ENCODE assay signal across 9 mouse cellular contexts in the genomic region with DNA sequence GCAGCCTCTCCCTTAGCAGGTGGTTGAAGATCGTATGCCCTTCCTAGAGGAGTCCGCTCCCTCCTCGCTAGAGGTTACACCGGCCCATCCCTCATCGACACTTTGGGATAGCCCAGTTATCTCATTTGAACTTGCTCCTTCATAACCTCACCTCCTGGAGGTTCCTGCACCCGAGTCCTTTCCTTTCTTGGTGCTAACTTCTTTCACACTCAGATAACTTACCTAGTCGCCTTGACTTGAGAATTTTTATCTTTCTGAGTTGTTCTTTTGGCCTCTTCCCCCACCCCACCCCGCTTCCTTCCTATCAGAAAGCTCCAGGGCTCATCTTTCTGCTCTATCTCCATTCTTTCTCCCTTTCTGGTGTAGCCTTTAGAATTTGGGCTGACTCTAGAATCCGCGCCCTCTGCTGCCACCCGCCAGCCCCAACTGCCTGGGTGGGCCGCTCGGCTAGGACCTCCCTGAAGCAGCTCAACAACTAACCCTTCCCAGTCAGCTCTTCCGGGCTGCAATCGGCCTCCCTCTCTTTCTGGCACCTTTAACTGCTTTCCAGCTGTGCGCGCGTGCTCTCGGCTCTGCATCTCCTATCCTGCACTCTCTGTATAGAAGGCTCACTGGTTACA. TPM values are rescaled to one million over a fixed set of nuclear protein-coding genes. Genes with fewer than 3 reads are reported as not detected.
DNase-seq lines count a peak whose midpoint lies in the region; ATAC-seq and TF ChIP-seq lines count a peak whose summit lies in the region.
"Had no signal": no experiment of that assay in that cellular context is flagged by ENCODE, and none has a peak within 500 bp of the region (broad histone marks: within the 10 kb centered on the region; RNA-seq: fewer than 3 reads in every experiment).

No protein-coding gene starts in this region.

- H3K9me3 ChIP-seq in heart, embryonic 12.5 days (replicated peaks): no peaks in the 10 kb centered on the region
- H3K9me3 ChIP-seq in neural tube, embryonic 12.5 days: no peaks in the 10 kb centered on the region

- no peaks in the 10 kb centered on the region for H3K27me3 ChIP-seq in heart, embryonic 12.5 days (replicated peaks)
- H3K27me3 ChIP-seq in neural tube, embryonic 12.5 days (replicated peaks): peaks cover 38% of the 10 kb centered on the region

- no peak for TF ChIP-seq POLR2A in brain, embryonic 14.5 days (IDR thresholded peaks at IDR 0.05; ENCODE audit: borderline replicate concordance, extremely low read depth, insufficient read depth, insufficient read length, poor library complexity, severe bottlenecking)

- peak overlapping the region; percentile 69 for H3K4me3 ChIP-seq in heart, embryonic 12.5 days
- no peak overlapping the region for H3K4me3 ChIP-seq in neural tube, embryonic 12.5 days

- H3K27ac ChIP-seq in heart, embryonic 12.5 days (ENCODE audit: poor library complexity, severe bottlenecking): peak overlapping the region; percentile 90
- H3K27ac ChIP-seq in neural tube, embryonic 12.5 days: no peak overlapping the region

- H3K4me1 ChIP-seq in heart, embryonic 12.5 days (replicated peaks): peaks cover 55% of the 10 kb centered on the region
- peaks cover 7% of the 10 kb centered on the region; the same call in 1 of the 2 replicates for H3K4me1 ChIP-seq in neural tube, embryonic 12.5 days

- peak; percentile 94 for DNase-seq in heart, adult 11 months
- DNase-seq in heart, adult 9 months (ENCODE audit: low spot score in 2 of 2): no peak
- DNase-seq in brain, embryonic 14.5 days (ENCODE audit: low read depth): peak; percentile 17
- peak; percentile 79 for DNase-seq in liver
- DNase-seq in right cerebral cortex, postnatal 25 days: no peak
- DNase-seq in frontal cortex, adult 2 months (ENCODE audit: extremely low spot score in 1 of 2, low spot score in 1 of 2): no peak

- H3K4me2 ChIP-seq in heart, embryonic 12.5 days: peak overlapping the region; percentile 81
- peak overlapping the region; percentile 74 for H3K4me2 ChIP-seq in neural tube, embryonic 12.5 days (replicated peaks)

- 0 out of 2 replicates have a peak overlapping the region, but pooled peaks have one; percentile 49 for H3K9ac ChIP-seq in heart, embryonic 12.5 days
- no peak overlapping the region for H3K9ac ChIP-seq in neural tube, embryonic 12.5 days

- ATAC-seq in heart, embryonic 12.5 days (ENCODE audit: insufficient number of reproducible peaks, low FRiP score): peak; percentile 27; the same call in 1 of the 2 replicates
- no peak for ATAC-seq in neural tube, embryonic 12.5 days (ENCODE audit: low FRiP score, low read depth)

- no peak for TF ChIP-seq CTCF in brain, embryonic 14.5 days (IDR thresholded peaks at IDR 0.05; ENCODE audit: borderline replicate concordance, extremely low read depth, insufficient read depth, insufficient read length)

- 4% methylated on average over 19 of the region's 19 CpGs for WGBS in heart, embryonic 12.5 days
- WGBS in neural tube, embryonic 12.5 days: 6% methylated on average over 19 of the region's 19 CpGs

- no peaks in the 10 kb centered on the region for H3K36me3 ChIP-seq in heart, embryonic 12.5 days
- H3K36me3 ChIP-seq in neural tube, embryonic 12.5 days: no peaks in the 10 kb centered on the region

RNA-seq across cellular contexts. Expression of a gene that starts 0.9 kb away (rescaled TPM):
- polyA plus RNA-seq in brain, embryonic 14.5 days (2012; rRNA removed): 15.2 and 17.0 TPM in 2 replicates
- 57.5 and 58.3 TPM in 2 replicates for polyA plus RNA-seq in heart, embryonic 12.5 days (2016; fragmentation: Nextera tagmentation; extraction: Ambion mirVana)
- polyA plus RNA-seq in neural tube, embryonic 12.5 days (2016; fragmentation: Nextera tagmentation; extraction: Ambion mirVana): 11.8 and 13.9 TPM in 2 replicates
- polyA plus RNA-seq in frontal cortex, adult 2 months (2012; rRNA removed): 24.9 and 28.3 TPM in 2 replicates

RNA-seq across cellular contexts. Expression of a gene that starts 12.4 kb away (rescaled TPM):
- polyA plus RNA-seq in brain, embryonic 14.5 days (2012; rRNA removed): not detected in 2 replicates
- polyA plus RNA-seq in heart, embryonic 12.5 days (2016; fragmentation: Nextera tagmentation; extraction: Ambion mirVana): not detected in 2 replicates
- not detected in 2 replicates for polyA plus RNA-seq in neural tube, embryonic 12.5 days (2016; fragmentation: Nextera tagmentation; extraction: Ambion mirVana)
- polyA plus RNA-seq in frontal cortex, adult 2 months (2012; rRNA removed): not detected in 2 replicates
- polyA plus RNA-seq: neural tube, embryonic 14.5 days had no signal

RNA-seq across cellular contexts. Expression of a gene that starts 23.6 kb away (rescaled TPM):
- polyA plus RNA-seq in brain, embryonic 14.5 days (2012; rRNA removed): 2.0 and 2.3 TPM in 2 replicates
- 2.0 and 2.3 TPM in 2 replicates for polyA plus RNA-seq in heart, embryonic 12.5 days (2016; fragmentation: Nextera tagmentation; extraction: Ambion mirVana)
- 0.85 and 0.98 TPM in 2 replicates for polyA plus RNA-seq in neural tube, embryonic 12.5 days (2016; fragmentation: Nextera tagmentation; extraction: Ambion mirVana)
- 75.1 and 75.6 TPM in 2 replicates for polyA plus RNA-seq in frontal cortex, adult 2 months (2012; rRNA removed)

RNA-seq across cellular contexts. Expression of a gene that starts 24.3 kb away (rescaled TPM):
- polyA plus RNA-seq in brain, embryonic 14.5 days (2012; rRNA removed): 22.9 and 24.4 TPM in 2 replicates
- polyA plus RNA-seq in heart, embryonic 12.5 days (2016; fragmentation: Nextera tagmentation; extraction: Ambion mirVana): 15.2 TPM in 2 replicates
- polyA plus RNA-seq in neural tube, embryonic 12.5 days (2016; fragmentation: Nextera tagmentation; extraction: Ambion mirVana): 17.9 and 19.6 TPM in 2 replicates
- 27.1 and 28.5 TPM in 2 replicates for polyA plus RNA-seq in frontal cortex, adult 2 months (2012; rRNA removed)

RNA-seq across cellular contexts. Expression of a gene that starts 28.6 kb away (rescaled TPM):
- 51.6 and 64.8 TPM in 2 replicates for polyA plus RNA-seq in brain, embryonic 14.5 days (2012; rRNA removed)
- polyA plus RNA-seq in heart, embryonic 12.5 days (2016; fragmentation: Nextera tagmentation; extraction: Ambion mirVana): 45.2 and 49.1 TPM in 2 replicates
- 27.9 and 30.7 TPM in 2 replicates for polyA plus RNA-seq in neural tube, embryonic 12.5 days (2016; fragmentation: Nextera tagmentation; extraction: Ambion mirVana)
- 115 and 125 TPM in 2 replicates for polyA plus RNA-seq in frontal cortex, adult 2 months (2012; rRNA removed)

Comparison
In these comparisons a context has a peak if more than half of its experiments do, and no peak if none do; other contexts are left out.
1. DNase-seq: peak in heart, adult 11 months (single experiment), brain, embryonic 14.5 days (single experiment) and liver (single experiment); none in heart, adult 9 months (0 of 2), right cerebral cortex, postnatal 25 days (single experiment) and frontal cortex, adult 2 months (0 of 2).
2. RNA of a gene that starts 23.6 kb away (polyA plus RNA-seq): 75.1 to 75.6 TPM in frontal cortex, adult 2 months; 2.0 to 2.3 TPM in brain, embryonic 14.5 days, 2.0 to 2.3 TPM in heart, embryonic 12.5 days and 0.85 to 0.98 TPM in neural tube, embryonic 12.5 days; every median in the first group is over 10 times any median in the second.